Mouse (Mus musculus) erythroblast, embryonic 14.5 days (primary cell): ENCODE data around the gene Abcg4.

Source experiments
- GATA1 ChIP-seq: IDR thresholded peaks from 2 replicates; pipeline ENCODE4 v1.6.1; 2012; ENCODE audit warnings: low read length, inconsistent platforms, mixed read lengths
- TAL1 ChIP-seq: IDR thresholded peaks from 3 replicates; pipeline ENCODE4 v1.6.1; 2012; ENCODE audit warnings: low read length, inconsistent platforms, mixed read lengths

DNA sequence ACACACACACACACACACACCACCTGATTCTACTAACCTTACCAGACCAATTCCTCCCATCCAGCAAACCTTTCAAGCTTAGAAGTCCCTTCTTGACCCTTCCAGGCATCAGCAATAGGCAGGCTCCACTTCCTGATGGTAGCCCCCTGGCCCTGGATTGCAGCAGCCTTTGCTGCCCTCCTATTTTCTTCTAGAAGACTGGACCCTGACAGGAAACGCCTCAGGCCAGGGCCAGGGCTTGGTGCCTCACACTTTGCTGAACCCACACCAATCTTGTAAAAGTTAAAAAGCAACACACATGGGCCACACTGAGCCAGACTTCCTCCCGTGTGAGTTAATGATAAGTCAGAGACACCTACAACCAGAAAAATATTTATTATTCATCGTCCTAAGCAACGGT lies 51.3 kb downstream of the Abcg4 start:
- TF ChIP-seq GATA1 (no peak), TAL1 (no peak)
